Mouse (Mus musculus) erythroblast, embryonic 14.5 days (primary cell): ENCODE data around the gene Fam49a.

Experiments
- GATA1 ChIP-seq: IDR thresholded peaks from 2 replicates; pipeline ENCODE4 v1.6.1; 2012; ENCODE audit warnings: low read length, inconsistent platforms, mixed read lengths
- TAL1 ChIP-seq: IDR thresholded peaks from 3 replicates; pipeline ENCODE4 v1.6.1; 2012; ENCODE audit warnings: low read length, inconsistent platforms, mixed read lengths

- TF ChIP-seq TAL1 (no peak), GATA1 (no peak)
These were observed 55.0 kb downstream of the Fam49a start for GRCm38 (mm10) chr12:12316956-12317355.
